Mouse (Mus musculus) MEL (cell line): ENCODE measurements around the gene Map1b. TPM values are rescaled to one million over a fixed set of nuclear protein-coding genes. Genes with fewer than 3 reads are reported as not detected.

Experiments
- DNase-seq: peaks from one replicate; pipeline ENCODE4 v3.0.0; 2011; ENCODE audit warnings: low read depth, low spot score
- H3K27ac ChIP-seq: 2 replicates; pipeline ENCODE4 v1.5.1; 2012; ENCODE audit warnings: low read depth, mild to moderate bottlenecking, control low read depth, low read length, moderate library complexity; ENCODE audit not compliant: control insufficient read depth
- H3K27me3 ChIP-seq, 2 experiments: fragments of 150-350 bp in 1 of 2; sonication (generic) in 1 of 2; 2 replicates each; pipeline ENCODE4 v1.6.1; 2012; ENCODE audit warnings: low read length in 2 of 2, mild to moderate bottlenecking in 2 of 2, improper control_type of control experiment in 1 of 2, moderate library complexity in 1 of 2; ENCODE audit not compliant: insufficient read depth in 2 of 2, control insufficient read depth in 1 of 2
- H3K36me3 ChIP-seq, 2 experiments: 2 replicates each; pipeline ENCODE4 v1.6.1; 2012 to 2014; ENCODE audit warnings: low read length in 2 of 2, improper control_type of control experiment in 1 of 2, inconsistent platforms in 1 of 2, mild to moderate bottlenecking in 1 of 2; ENCODE audit not compliant: insufficient read depth in 2 of 2, control insufficient read depth in 1 of 2
- H3K4me1 ChIP-seq, 2 experiments: fragments of 150-350 bp in 1 of 2; sonication (generic) in 1 of 2; 2 replicates each; pipeline ENCODE4 v1.6.1; 2012; ENCODE audit warnings: low read length in 2 of 2, improper control_type of control experiment in 1 of 2, mild to moderate bottlenecking in 1 of 2; ENCODE audit not compliant: insufficient read depth in 2 of 2, control insufficient read depth in 1 of 2
- H3K4me3 ChIP-seq, 2 experiments: fragments of 150-350 bp in 1 of 2; sonication (generic) in 1 of 2; 2 replicates each; pipeline ENCODE4 v1.5.1; 2012; ENCODE audit warnings: low read depth in 2 of 2, low read length in 2 of 2, mild to moderate bottlenecking in 2 of 2, moderate library complexity in 2 of 2, control low read depth in 1 of 2, improper control_type of control experiment in 1 of 2; ENCODE audit not compliant: control insufficient read depth in 1 of 2, insufficient read depth in 1 of 2
- H3K79me2 ChIP-seq: 2 replicates; pipeline ENCODE4 v1.6.1; 2012; ENCODE audit warnings: mild to moderate bottlenecking, low read length, moderate library complexity; ENCODE audit not compliant: control insufficient read depth, poor library complexity, insufficient read depth
- H3K9ac ChIP-seq: 2 replicates; pipeline ENCODE4 v1.6.1; 2012; ENCODE audit warnings: low read depth, mild to moderate bottlenecking, control low read depth, low read length, moderate library complexity; ENCODE audit not compliant: control insufficient read depth, poor library complexity, severe bottlenecking
- H3K9me3 ChIP-seq: fragments of 150-350 bp; sonication (generic); replicated peaks from 2 replicates; pipeline ENCODE4 v1.6.1; 2012; ENCODE audit warnings: mild to moderate bottlenecking, low read length, improper control_type of control experiment, moderate library complexity; ENCODE audit not compliant: insufficient read depth
- BHLHE40 ChIP-seq: IDR thresholded peaks from 2 replicates; pipeline ENCODE4 v1.6.1; 2012; ENCODE audit warnings: low read depth, mild to moderate bottlenecking, inconsistent platforms, low read length, improper control_type of control experiment, borderline replicate concordance
- CHD2 ChIP-seq: IDR thresholded peaks from 2 replicates; pipeline ENCODE4 v1.6.1; 2011; ENCODE audit warnings: low read length, improper control_type of control experiment
- ELF1 ChIP-seq: IDR thresholded peaks from 2 replicates; pipeline ENCODE4 v1.6.1; 2014; ENCODE audit warnings: low read depth, mild to moderate bottlenecking, inconsistent platforms, low read length, improper control_type of control experiment, moderate library complexity
- EP300 ChIP-seq, 2 experiments: IDR thresholded peaks; 2 replicates each; pipeline ENCODE4 v1.6.1; 2011; ENCODE audit warnings: improper control_type of control experiment in 2 of 2, low read length in 2 of 2, low read depth in 1 of 2, mild to moderate bottlenecking in 1 of 2
- GABPA ChIP-seq: IDR thresholded peaks from 2 replicates; pipeline ENCODE4 v1.6.1; 2012; ENCODE audit warnings: low read depth, mild to moderate bottlenecking, inconsistent platforms, low read length, improper control_type of control experiment, moderate library complexity
- GATA1 ChIP-seq: IDR thresholded peaks from 2 replicates; pipeline ENCODE4 v1.6.1; 2011; ENCODE audit warnings: low read depth, low read length, improper control_type of control experiment
- HCFC1 ChIP-seq: IDR thresholded peaks from 2 replicates; pipeline ENCODE4 v1.6.1; 2012; ENCODE audit warnings: low read depth, mild to moderate bottlenecking, inconsistent platforms, low read length, improper control_type of control experiment, moderate library complexity
- KAT2A ChIP-seq: conservative IDR thresholded peaks from 2 replicates; pipeline ENCODE4 v1.6.1; 2012; ENCODE audit warnings: low read depth, low read length, improper control_type of control experiment, inconsistent platforms
- MAX ChIP-seq: IDR thresholded peaks from 2 replicates; pipeline ENCODE4 v1.6.1; 2011; ENCODE audit warnings: low read length, improper control_type of control experiment
- MEF2A ChIP-seq: IDR thresholded peaks from 2 replicates; pipeline ENCODE4 v1.6.1; 2014; ENCODE audit warnings: low read depth, mild to moderate bottlenecking, inconsistent platforms, low read length, improper control_type of control experiment; ENCODE audit not compliant: poor library complexity, insufficient replicate concordance, severe bottlenecking; ENCODE audit errors: extremely low read depth
- MXI1 ChIP-seq: IDR thresholded peaks from 2 replicates; pipeline ENCODE4 v1.6.1; 2011; ENCODE audit warnings: mild to moderate bottlenecking, low read depth, low read length, improper control_type of control experiment
- MYB ChIP-seq: IDR thresholded peaks from 2 replicates; pipeline ENCODE4 v1.6.1; 2011; ENCODE audit warnings: mild to moderate bottlenecking, low read depth, low read length, improper control_type of control experiment
- NELFE ChIP-seq: IDR thresholded peaks from 2 replicates; pipeline ENCODE4 v1.6.1; 2011; ENCODE audit warnings: low read depth, low read length, improper control_type of control experiment
- NRF1 ChIP-seq: IDR thresholded peaks from 2 replicates; pipeline ENCODE4 v1.6.1; 2014; ENCODE audit warnings: low read depth, mild to moderate bottlenecking, inconsistent platforms, low read length, improper control_type of control experiment, moderate library complexity; ENCODE audit not compliant: poor library complexity, insufficient read depth, severe bottlenecking
- POLR2A ChIP-seq, 2 experiments: IDR thresholded peaks; 2 replicates each; pipeline ENCODE4 v1.6.1; 2011 to 2012; ENCODE audit warnings: low read length in 2 of 2, mild to moderate bottlenecking in 2 of 2, control low read depth in 1 of 2, improper control_type of control experiment in 1 of 2, low read depth in 1 of 2, moderate library complexity in 1 of 2; ENCODE audit not compliant: control insufficient read depth in 1 of 2, insufficient read depth in 1 of 2, poor library complexity in 1 of 2
- POLR2AphosphoS2 ChIP-seq: IDR thresholded peaks from 2 replicates; pipeline ENCODE4 v1.6.1; 2011; ENCODE audit warnings: low read length, improper control_type of control experiment
- POLR2AphosphoS5 ChIP-seq: IDR thresholded peaks from 2 replicates; pipeline ENCODE4 v1.6.1; 2012; ENCODE audit warnings: low read depth, borderline replicate concordance, mild to moderate bottlenecking, inconsistent platforms, low read length, moderate library complexity, mixed read lengths
- SMC3 ChIP-seq: IDR thresholded peaks from 2 replicates; pipeline ENCODE4 v1.6.1; 2011; ENCODE audit warnings: low read depth, low read length, improper control_type of control experiment
- USF1 ChIP-seq: IDR thresholded peaks from 2 replicates; pipeline ENCODE4 v1.6.1; 2014; ENCODE audit warnings: low read depth, mild to moderate bottlenecking, inconsistent platforms, low read length, improper control_type of control experiment, moderate library complexity
- USF2 ChIP-seq, 2 experiments: IDR thresholded peaks; 2 replicates each; pipeline ENCODE4 v1.6.1; 2011 to 2012; ENCODE audit warnings: improper control_type of control experiment in 2 of 2, low read length in 2 of 2, borderline replicate concordance in 1 of 2, inconsistent platforms in 1 of 2, low read depth in 1 of 2, mild to moderate bottlenecking in 1 of 2; ENCODE audit not compliant: insufficient read depth in 1 of 2
- ZC3H11A ChIP-seq: IDR thresholded peaks from 2 replicates; pipeline ENCODE4 v1.6.1; 2012; ENCODE audit warnings: low read depth, mild to moderate bottlenecking, inconsistent platforms, low read length, improper control_type of control experiment
- ZMIZ1 ChIP-seq: IDR thresholded peaks from 2 replicates; pipeline ENCODE4 v1.6.1; 2012; ENCODE audit warnings: low read depth, mild to moderate bottlenecking, inconsistent platforms, low read length, improper control_type of control experiment, moderate library complexity
- polyA plus RNA-seq, 2 experiments: library from polyadenylated mRNA; stranded (reverse) in 1 of 2; unstranded in 1 of 2; fragments of >175 nt in 1 of 2; fragments of >200 nt in 1 of 2; gene quantifications; 2 replicates each; pipeline versions ENCODE4 v1.2.1 to v1.2.4; 2012; ENCODE audit warnings: low replicate concordance in 2 of 2, low read depth in 1 of 2; ENCODE audit not compliant: insufficient read length in 2 of 2, insufficient read depth in 1 of 2, missing spikeins in 1 of 2
- total RNA-seq: library from RNA; depleted of rRNA; stranded (reverse); fragments of 300-350 nt; gene quantifications from 2 replicates; pipeline ENCODE4 v1.2.3, GENCODE M21; 2012

The Map1b gene
- total and polyA plus RNA-seq, 3 experiments = not detected

DNA sequence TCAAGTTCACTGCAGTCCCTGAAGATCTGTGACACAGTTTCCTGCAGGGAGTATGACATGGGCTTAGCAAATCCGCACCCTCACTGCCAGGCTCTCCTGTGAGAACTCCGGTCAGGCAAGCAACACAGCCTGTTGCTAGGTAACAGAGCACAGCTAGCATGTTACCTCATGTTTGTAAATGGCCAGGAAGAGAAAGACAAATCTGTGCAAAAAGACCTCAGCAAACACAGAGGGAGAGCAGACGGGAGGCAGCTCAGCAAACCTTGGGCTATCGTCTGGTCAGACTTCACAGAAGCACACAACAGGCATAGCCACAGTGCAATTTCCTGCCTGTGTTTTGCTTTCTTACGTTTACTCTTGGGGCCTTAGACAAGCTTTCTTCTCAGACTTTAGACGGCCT lies 40.9 kb downstream of the Map1b start:
- Histone ChIP-seq H3K27me3 (no peaks in the 10 kb centered on the region), H3K9me3 (no peaks in the 10 kb centered on the region), H3K79me2 (no peaks in the 10 kb centered on the region), H3K27ac (no peak overlapping the region), H3K4me3 (no peak overlapping the region), H3K4me1 (no peaks in the 10 kb centered on the region), H3K36me3 (no peaks in the 10 kb centered on the region), H3K9ac (no peak overlapping the region)
- no peak for DNase-seq
- TF ChIP-seq ELF1 = no peak
- TF ChIP-seq ZMIZ1 = no peak
- no peak for TF ChIP-seq MEF2A
- TF ChIP-seq CHD2 = no peak
- TF ChIP-seq POLR2A (IDR thresholded peaks at IDR 0.05; ENCODE audit: control insufficient read depth in 1 of 2, insufficient read depth in 1 of 2, low read depth in 1 of 2, low read length in 2 of 2, poor library complexity in 1 of 2) = no peak
- no peak for TF ChIP-seq SMC3
- TF ChIP-seq ZC3H11A = no peak
- TF ChIP-seq MAX = no peak

DNA sequence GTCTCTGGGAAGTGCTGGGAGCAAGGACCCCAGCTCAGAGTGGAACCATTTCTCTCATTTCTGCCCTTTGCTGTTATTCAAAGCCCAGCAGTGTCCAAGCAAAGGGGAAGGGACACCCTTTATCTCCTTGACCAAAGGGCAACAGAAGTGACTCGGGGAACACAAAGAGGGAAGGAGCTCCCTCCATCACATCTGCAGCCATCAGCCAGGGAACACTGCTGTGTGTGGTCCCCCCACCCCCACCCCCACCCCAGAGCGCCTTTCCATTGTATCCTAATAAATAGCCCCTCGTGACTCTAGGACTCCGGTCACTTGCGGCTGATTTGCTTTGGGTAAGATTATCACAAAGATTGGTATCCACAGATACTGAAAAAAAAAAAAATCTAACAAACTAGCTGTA lies 41.3 kb downstream of the Map1b start:
- H3K9ac ChIP-seq = no peak overlapping the region
- no peaks in the 10 kb centered on the region for H3K4me1 ChIP-seq
- no peaks in the 10 kb centered on the region for H3K79me2 ChIP-seq
- no peaks in the 10 kb centered on the region for H3K27me3 ChIP-seq
- H3K9me3 ChIP-seq = no peaks in the 10 kb centered on the region
- no peak for DNase-seq
- no peak overlapping the region for H3K27ac ChIP-seq
- no peaks in the 10 kb centered on the region for H3K36me3 ChIP-seq
- TF ChIP-seq KAT2A = no peak
- no peak for TF ChIP-seq NRF1
- no peak for TF ChIP-seq MYB
- no peak for TF ChIP-seq NELFE
- no peak for TF ChIP-seq MXI1
- TF ChIP-seq GATA1 = no peak
- no peak for TF ChIP-seq HCFC1
- no peak for TF ChIP-seq GABPA
- no peak for TF ChIP-seq EP300 (IDR thresholded peaks at IDR 0.05; ENCODE audit: low read depth in 1 of 2, low read length in 2 of 2)
- no peak for TF ChIP-seq ZMIZ1
- TF ChIP-seq USF1 = no peak
- TF ChIP-seq POLR2AphosphoS2 = no peak
- TF ChIP-seq USF2 (IDR thresholded peaks at IDR 0.05; ENCODE audit: borderline replicate concordance in 1 of 2, insufficient read depth in 1 of 2, low read depth in 1 of 2, low read length in 2 of 2) = no peak
- TF ChIP-seq POLR2AphosphoS5 = no peak
- TF ChIP-seq BHLHE40 = no peak
- no peak for TF ChIP-seq ZC3H11A
- H3K4me3 ChIP-seq = no peak overlapping the region
